Mouse (Mus musculus) heart, adult 18-20 months (tissue): ENCODE results near the gene Zbtb40. TPM values are rescaled to one million over a fixed set of nuclear protein-coding genes. Genes with fewer than 3 reads are reported as not detected.
A peak's percentile ranks its signal among the peaks of the same experiment; 100 is the strongest.

Source experiments
- DNase-seq, 2 experiments: peaks; one replicate each; pipeline ENCODE4 v3.0.0; 2021 to 2022; ENCODE audit warnings: mixed read lengths in 1 of 2
- total RNA-seq, 2 experiments: library from RNA; stranded (reverse); gene quantifications; 2 replicates each; pipeline ENCODE4 v1.2.3; 2021

The Zbtb40 gene
- total RNA-seq, 2 experiments from 2014 or later: 6.9 to 7.4 TPM

- DNase-seq: peak in 1 of 2 experiments; percentile 32
These were observed 77.7 kb downstream of the Zbtb40 start for GRCm38 (mm10) chr4:136970939-136971338.

GRCm38 (mm10) chr4:136969503-136970276 is 78.9 kb downstream of the Zbtb40 start:
- DNase-seq: no peak

- DNase-seq: no peak
These were observed 79.5 kb downstream of the Zbtb40 start for GRCm38 (mm10) chr4:136969096-136969495.

DNA sequence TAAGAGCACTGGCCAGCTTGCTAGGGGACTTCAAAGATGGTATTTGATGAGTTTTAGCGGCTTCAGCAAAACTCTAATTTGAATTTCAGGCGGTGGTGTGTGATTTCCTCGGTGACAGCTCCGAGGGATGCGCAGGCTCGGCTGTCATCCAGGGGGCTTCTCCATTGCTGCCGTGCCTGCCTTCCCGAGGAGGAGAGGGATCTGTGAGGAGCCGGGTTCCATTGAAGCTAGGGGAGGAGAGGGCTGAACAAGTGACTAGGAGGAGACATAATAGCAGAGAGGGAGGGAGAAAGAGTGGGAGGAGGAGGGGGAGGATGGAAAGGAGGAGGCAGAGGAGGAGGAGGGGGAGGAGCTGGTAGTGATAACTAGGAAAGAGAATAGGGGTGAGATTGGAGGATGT is 81.1 kb downstream of the Zbtb40 start:
- DNase-seq: no peak

DNA sequence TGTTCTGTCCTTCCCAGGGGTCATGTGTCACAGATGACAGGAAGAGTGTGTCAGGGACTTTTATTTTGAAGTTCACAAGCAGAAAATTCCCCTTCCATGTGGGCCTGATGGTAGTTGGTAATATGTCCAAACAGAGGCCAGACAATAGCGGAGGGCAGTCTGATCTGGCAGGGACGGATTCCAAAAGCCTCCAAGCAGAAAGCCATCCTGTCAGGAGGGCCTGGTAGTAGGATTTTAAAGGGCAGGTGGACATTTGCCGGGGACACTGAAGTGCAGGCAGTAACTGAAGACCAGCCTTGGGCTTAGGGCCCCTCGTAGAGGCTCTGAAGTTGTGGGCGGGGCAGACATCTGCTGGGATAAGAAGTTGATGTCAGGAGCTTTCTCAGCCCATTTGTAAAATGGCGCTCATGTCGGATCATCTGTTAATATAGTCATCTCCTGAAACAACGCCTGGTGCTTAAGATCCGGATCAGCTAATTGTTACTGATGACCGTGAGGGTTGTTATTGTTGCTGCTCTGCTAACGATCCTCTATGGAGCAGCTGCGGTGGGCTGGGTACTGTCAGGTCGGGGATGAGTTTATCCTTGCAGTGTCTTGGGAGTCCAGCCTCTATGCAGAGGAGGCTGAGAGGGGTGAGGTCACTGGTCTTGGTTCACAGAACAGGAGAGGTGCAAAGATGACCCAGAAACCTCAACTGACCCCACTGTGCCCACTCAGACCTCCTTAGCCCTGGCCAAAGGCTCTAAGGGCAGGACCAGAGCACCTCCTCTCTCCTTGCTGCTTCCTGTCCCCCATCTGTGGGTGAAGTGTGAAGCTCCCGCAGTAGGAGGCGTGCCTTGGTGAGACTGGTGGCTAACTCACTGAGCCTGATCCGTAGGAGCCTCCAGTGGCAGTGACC is 81.9 kb downstream of the Zbtb40 start:
- no peak for DNase-seq

DNA sequence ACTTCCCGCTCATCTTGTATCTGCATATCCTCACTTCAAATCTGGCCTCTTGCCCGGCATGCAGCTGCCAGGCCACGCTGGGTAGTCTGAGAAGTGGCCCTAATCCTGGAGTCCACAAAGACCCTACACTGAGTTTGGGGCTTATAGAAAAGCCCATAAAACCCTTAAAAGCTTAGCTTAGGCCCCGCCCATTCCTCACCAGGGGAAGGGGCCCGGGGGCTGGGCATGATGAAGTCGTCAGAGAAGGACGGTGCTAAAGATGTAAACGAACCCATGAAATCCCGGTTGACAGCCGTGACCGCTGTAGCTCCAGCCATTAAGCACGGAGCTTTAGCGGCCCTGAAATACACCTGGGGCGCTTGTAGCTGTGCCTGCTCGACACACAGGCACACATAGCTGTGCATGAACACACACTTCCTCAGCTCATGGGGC is 83.6 kb downstream of the Zbtb40 start:
- DNase-seq: no peak

DNA sequence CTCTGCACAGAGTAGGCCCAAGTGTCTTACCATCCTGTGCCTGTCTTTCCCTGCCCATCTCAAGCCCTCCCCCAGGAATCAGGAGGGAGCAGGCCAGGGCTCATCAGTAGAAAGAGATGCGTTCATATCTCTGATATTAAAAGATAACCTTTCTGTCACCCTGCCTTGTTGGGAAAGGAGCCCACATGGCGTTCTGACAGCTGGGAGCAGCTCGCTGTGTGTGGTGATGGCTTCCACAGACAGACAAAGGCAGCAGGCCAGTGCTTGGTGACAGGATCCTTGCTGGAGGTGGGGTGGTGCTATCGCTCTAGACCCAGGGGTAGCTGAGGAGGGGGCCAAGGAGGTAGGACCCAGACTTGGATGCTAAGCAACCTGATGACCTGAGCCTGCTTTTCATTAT is 86.2 kb downstream of the Zbtb40 start:
- DNase-seq: no peak

- DNase-seq: no peak
These were observed 86.8 kb downstream of the Zbtb40 start for GRCm38 (mm10) chr4:136961642-136962285.

- no peak for DNase-seq
These were observed 88.0 kb downstream of the Zbtb40 start for GRCm38 (mm10) chr4:136960581-136960980.

DNA sequence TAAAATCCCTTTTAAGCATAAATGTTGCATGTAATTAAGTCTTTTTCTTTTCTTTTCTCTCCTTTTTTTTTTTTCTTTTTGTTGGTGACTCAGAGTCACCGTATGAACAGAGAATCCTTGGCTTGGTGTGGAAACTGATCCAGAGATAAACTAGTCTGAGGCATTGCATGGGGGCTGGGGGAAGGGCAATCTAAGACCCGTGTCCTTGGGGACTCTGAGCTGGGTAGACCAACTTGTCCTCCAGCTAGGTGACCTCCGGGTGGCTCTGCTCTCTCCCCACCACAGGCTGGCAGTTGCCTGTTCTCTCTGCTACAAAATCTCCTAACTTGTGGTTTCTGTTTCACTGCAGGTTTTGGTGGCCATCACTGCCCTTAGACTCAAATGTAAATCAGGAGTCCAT is 88.5 kb downstream of the Zbtb40 start:
- DNase-seq: no peak

GRCm38 (mm10) chr4:136956751-136957446 is 91.7 kb downstream of the Zbtb40 start, which contains the start of gene Epha8:
Gene Epha8, minus strand, starts transcription at chr4:136956816.
- DNase-seq: no peak

DNA sequence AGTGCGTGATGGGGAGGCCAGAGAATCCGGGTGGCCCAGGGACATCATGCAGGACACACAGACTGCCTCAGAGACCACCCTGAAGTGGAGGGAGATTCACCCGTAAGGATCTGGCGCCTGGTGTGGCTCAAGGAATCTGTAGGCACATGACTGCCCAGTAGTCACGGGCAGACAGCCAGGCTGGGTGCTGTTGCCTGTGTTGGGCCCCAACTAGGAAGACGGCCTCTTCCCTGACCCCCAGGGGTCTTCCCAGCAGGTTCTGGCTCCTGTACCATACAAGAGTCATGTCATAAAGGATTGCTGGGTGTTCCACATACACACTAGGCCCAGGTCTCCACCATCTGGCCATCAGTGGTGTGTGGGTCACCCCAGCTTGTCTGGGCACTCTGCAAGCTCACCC is 94.0 kb downstream of the Zbtb40 start:
- DNase-seq: no peak

DNA sequence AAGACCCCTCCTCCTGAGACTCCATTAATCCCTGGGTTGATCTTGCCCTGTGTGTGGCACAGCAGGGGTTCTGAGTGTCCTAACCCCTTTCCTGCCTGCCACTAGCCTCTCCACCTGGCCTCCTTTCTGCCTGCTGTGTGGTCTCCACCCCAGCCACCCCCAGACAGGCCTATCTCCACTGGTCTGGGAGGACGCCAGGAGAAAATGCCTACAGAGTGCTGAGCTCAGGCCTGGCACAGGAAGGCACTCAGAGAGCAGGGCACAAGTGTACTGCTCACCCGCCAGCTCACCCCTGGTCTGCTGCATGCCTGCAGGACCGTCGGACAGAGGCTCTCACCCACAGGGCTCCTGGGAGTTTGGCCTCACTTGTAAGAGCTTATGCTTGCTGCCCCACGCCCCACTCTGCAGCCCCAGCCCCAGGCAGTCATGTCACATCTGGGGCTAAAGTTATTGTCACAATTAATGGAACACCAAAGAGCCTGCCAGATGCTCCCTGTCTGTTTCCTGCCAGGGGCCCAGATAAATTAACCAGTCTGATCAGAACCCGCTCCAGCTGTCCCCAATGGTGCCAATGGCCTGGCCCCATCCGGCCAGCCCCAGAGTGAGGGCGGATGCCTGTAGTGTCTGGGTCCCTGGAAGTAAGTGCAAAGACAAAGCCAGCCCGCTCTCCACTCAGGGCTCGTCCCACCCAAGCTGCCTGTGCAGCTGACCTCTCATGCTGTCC is 99.2 kb downstream of the Zbtb40 start:
- DNase-seq: peak; percentile 13 to 18

DNA sequence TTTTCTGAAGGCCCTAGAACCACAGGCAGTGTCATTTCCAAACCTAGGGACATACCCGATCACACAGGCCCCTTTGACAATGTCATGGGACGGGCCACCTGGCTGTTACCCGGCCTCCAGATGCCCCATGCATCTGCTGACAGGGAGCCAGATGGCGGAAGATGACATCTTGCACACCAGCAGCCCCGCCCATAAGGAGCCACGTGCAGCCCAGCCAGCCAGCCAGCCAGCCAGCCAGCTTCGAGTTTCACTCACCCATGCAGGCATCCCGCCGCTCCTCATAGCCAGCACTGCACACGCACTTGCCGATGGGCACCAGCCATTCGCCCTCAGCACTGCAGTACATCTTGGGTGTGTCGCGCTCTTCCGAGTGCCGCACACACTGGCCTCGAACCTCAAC is 103.2 kb downstream of the Zbtb40 start:
- no peak for DNase-seq

- no peak for DNase-seq
These were observed 103.8 kb downstream of the Zbtb40 start for GRCm38 (mm10) chr4:136944558-136945350.

DNA sequence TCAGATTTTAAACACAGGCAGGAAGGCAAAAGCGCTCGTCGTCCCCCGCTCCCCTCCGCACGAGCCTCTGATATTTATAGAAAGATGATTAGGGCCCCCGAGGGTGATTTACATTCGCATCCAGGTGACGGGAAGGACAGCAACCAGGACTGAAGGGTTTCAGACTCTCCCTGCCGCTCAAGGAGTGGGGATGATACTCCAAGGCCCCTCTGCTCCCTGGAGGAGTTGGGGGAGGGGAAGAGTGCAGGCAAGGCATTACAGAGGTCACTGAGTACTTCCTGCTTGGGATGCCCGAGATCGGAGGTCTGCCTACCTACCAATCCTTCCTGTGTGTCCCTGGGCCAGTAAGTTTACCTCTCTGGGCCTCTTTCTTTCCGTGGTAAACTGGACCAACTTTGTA is 105.4 kb downstream of the Zbtb40 start:
- no peak for DNase-seq

DNA sequence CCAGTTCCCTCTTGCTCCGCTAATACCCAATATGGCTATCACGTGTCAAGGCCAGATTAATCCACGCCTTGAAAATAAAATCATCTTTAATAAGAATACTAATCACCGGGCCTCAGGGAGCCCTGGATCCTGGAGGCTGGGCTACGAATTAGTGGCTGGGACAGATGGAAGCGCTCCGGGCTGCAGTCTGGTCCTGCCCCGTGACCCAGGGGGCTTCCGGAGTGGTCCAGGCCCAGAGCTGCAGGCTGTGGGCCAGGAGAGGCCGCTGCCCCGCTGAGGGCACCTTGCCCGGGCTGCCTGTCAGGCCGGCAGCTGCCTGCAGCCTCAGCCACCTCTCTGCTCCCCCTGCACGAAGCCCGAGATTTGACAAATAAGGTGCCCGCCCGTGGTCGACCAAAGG is 105.8 kb downstream of the Zbtb40 start:
- DNase-seq: peak; percentile 28 to 45

DNA sequence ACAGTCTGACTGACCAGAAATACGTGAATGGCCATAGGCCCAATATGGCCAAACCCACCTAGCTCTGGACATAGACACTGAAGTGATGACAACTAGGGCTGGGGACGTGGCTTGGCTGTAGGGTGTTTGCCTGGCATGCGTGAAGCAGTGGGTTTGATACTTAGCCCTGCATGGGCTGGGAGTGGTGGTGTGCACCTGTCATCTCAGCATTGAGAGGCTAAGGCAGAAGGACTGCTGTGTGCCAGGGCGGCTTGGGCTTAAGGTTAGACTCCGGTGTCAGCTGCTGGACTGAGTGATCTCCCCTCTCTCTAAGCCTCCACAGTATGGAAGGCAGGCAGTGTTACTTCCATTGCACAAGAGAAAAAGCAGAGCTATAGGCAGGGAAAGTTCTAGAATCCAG is 110.7 kb downstream of the Zbtb40 start:
- no peak for DNase-seq

GRCm38 (mm10) chr4:136937344-136937743 is 111.3 kb downstream of the Zbtb40 start:
- no peak for DNase-seq
